Mouse (Mus musculus): ENCODE data around the gene Mettl23. TPM values are rescaled to one million over a fixed set of nuclear protein-coding genes. Genes with fewer than 3 reads are reported as not detected.

The Mettl23 gene
- polyA plus RNA-seq, 1 experiment from 2014 or later: 61.2 TPM

- Histone ChIP-seq H3K9me3 (ENCODE audit: control insufficient read depth, low read length) (no peaks in the 10 kb centered on the region), H3K36me3 (ENCODE audit: control insufficient read depth, insufficient read depth, low read length) (0 out of 2 replicates have a peak, but pooled peaks cover 3% of the 10 kb centered on the region), H3K4me2 (ENCODE audit: low read depth) (no peak overlapping the region), H3K9ac (ENCODE audit: low read length) (no peak overlapping the region), H3K27me3 (ENCODE audit: control insufficient read depth, insufficient read depth, low read length) (no peaks in the 10 kb centered on the region), H3K27ac (ENCODE audit: low read depth, low read length) (no peak overlapping the region), H3K4me3 (ENCODE audit: low read depth, low read length) (no peak overlapping the region), H3K4me1 (ENCODE audit: control insufficient read depth, insufficient read depth, low read length) (no peaks in the 10 kb centered on the region)
- ATAC-seq (ENCODE audit: insufficient read depth, low FRiP score, low TSS enrichment) (no peak), DNase-seq (ENCODE audit: low spot score) (no peak)
- 90% methylated on average over 8 of the region's 8 CpGs for WGBS
These were observed 35.4 kb downstream of the Mettl23 start for GRCm38 (mm10) chr11:116878454-116878853.

- no peaks in the 10 kb centered on the region for H3K36me3 ChIP-seq (ENCODE audit: control insufficient read depth, insufficient read depth, low read length)
- no peaks in the 10 kb centered on the region for H3K9me3 ChIP-seq (ENCODE audit: control insufficient read depth, low read length)
- H3K4me3 ChIP-seq (ENCODE audit: low read depth, low read length): no peak overlapping the region
- H3K27me3 ChIP-seq (ENCODE audit: control insufficient read depth, insufficient read depth, low read length): no peaks in the 10 kb centered on the region
- no peak for DNase-seq (ENCODE audit: low spot score)
- H3K4me1 ChIP-seq (ENCODE audit: control insufficient read depth, insufficient read depth, low read length): no peaks in the 10 kb centered on the region
- H3K9ac ChIP-seq (ENCODE audit: low read length): no peak overlapping the region
- no peak for ATAC-seq (ENCODE audit: insufficient read depth, low FRiP score, low TSS enrichment)
- H3K27ac ChIP-seq (ENCODE audit: low read depth, low read length): no peak overlapping the region
- WGBS: 64% methylated on average over 7 of the region's 7 CpGs
- H3K4me2 ChIP-seq (ENCODE audit: low read depth): no peak overlapping the region
These were observed 37.8 kb downstream of the Mettl23 start for GRCm38 (mm10) chr11:116880839-116881238.

- ATAC-seq (ENCODE audit: insufficient read depth, low FRiP score, low TSS enrichment) (no peak), DNase-seq (ENCODE audit: low spot score) (no peak)
- H3K9me3 ChIP-seq (ENCODE audit: control insufficient read depth, low read length): no peaks in the 10 kb centered on the region
- 73% methylated on average over 5 of the region's 5 CpGs for WGBS
- H3K27me3 ChIP-seq (ENCODE audit: control insufficient read depth, insufficient read depth, low read length): no peaks in the 10 kb centered on the region
- H3K27ac ChIP-seq (ENCODE audit: low read depth, low read length): no peak overlapping the region
- H3K4me3 ChIP-seq (ENCODE audit: low read depth, low read length): no peak overlapping the region
- no peak overlapping the region for H3K9ac ChIP-seq (ENCODE audit: low read length)
- no peak overlapping the region for H3K4me2 ChIP-seq (ENCODE audit: low read depth)
- no peaks in the 10 kb centered on the region for H3K36me3 ChIP-seq (ENCODE audit: control insufficient read depth, insufficient read depth, low read length)
- H3K4me1 ChIP-seq (ENCODE audit: control insufficient read depth, insufficient read depth, low read length): no peaks in the 10 kb centered on the region
These were observed 38.4 kb downstream of the Mettl23 start for GRCm38 (mm10) chr11:116881440-116881839.

- no peaks in the 10 kb centered on the region for H3K36me3 ChIP-seq (ENCODE audit: control insufficient read depth, insufficient read depth, low read length)
- no peak overlapping the region for H3K9ac ChIP-seq (ENCODE audit: low read length)
- H3K4me3 ChIP-seq (ENCODE audit: low read depth, low read length): no peak overlapping the region
- H3K9me3 ChIP-seq (ENCODE audit: control insufficient read depth, low read length): no peaks in the 10 kb centered on the region
- WGBS: 80% methylated on average over 10 of the region's 10 CpGs
- no peaks in the 10 kb centered on the region for H3K4me1 ChIP-seq (ENCODE audit: control insufficient read depth, insufficient read depth, low read length)
- no peak overlapping the region for H3K27ac ChIP-seq (ENCODE audit: low read depth, low read length)
- no peak for DNase-seq (ENCODE audit: low spot score)
- ATAC-seq (ENCODE audit: insufficient read depth, low FRiP score, low TSS enrichment): no peak
- no peaks in the 10 kb centered on the region for H3K27me3 ChIP-seq (ENCODE audit: control insufficient read depth, insufficient read depth, low read length)
- no peak overlapping the region for H3K4me2 ChIP-seq (ENCODE audit: low read depth)
These were observed 39.4 kb downstream of the Mettl23 start for GRCm38 (mm10) chr11:116882446-116882845.

GRCm38 (mm10) chr11:116884061-116884460 lies 41.0 kb downstream of the Mettl23 start:
- Histone ChIP-seq H3K36me3 (ENCODE audit: control insufficient read depth, insufficient read depth, low read length) (no peaks in the 10 kb centered on the region), H3K4me1 (ENCODE audit: control insufficient read depth, insufficient read depth, low read length) (no peaks in the 10 kb centered on the region), H3K9ac (ENCODE audit: low read length) (no peak overlapping the region), H3K4me2 (ENCODE audit: low read depth) (no peak overlapping the region), H3K27ac (ENCODE audit: low read depth, low read length) (no peak overlapping the region), H3K27me3 (ENCODE audit: control insufficient read depth, insufficient read depth, low read length) (no peaks in the 10 kb centered on the region), H3K9me3 (ENCODE audit: control insufficient read depth, low read length) (no peaks in the 10 kb centered on the region), H3K4me3 (ENCODE audit: low read depth, low read length) (no peak overlapping the region)
- DNase-seq (ENCODE audit: low spot score): no peak
- 87% methylated on average over 6 of the region's 6 CpGs for WGBS
- no peak for ATAC-seq (ENCODE audit: insufficient read depth, low FRiP score, low TSS enrichment)

- H3K9ac ChIP-seq (ENCODE audit: low read length): no peak overlapping the region
- ATAC-seq (ENCODE audit: insufficient read depth, low FRiP score, low TSS enrichment): no peak
These were observed 42.4 kb downstream of the Mettl23 start for GRCm38 (mm10) chr11:116885275-116886151.

GRCm38 (mm10) chr11:116887136-116887535 lies 44.1 kb downstream of the Mettl23 start:
- WGBS: 46% methylated on average over 5 of the region's 5 CpGs
- Histone ChIP-seq H3K36me3 (ENCODE audit: control insufficient read depth, insufficient read depth, low read length) (no peaks in the 10 kb centered on the region), H3K9ac (ENCODE audit: low read length) (no peak overlapping the region), H3K4me1 (ENCODE audit: control insufficient read depth, insufficient read depth, low read length) (no peaks in the 10 kb centered on the region), H3K27ac (ENCODE audit: low read depth, low read length) (no peak overlapping the region), H3K4me2 (ENCODE audit: low read depth) (no peak overlapping the region), H3K27me3 (ENCODE audit: control insufficient read depth, insufficient read depth, low read length) (no peaks in the 10 kb centered on the region), H3K4me3 (ENCODE audit: low read depth, low read length) (no peak overlapping the region), H3K9me3 (ENCODE audit: control insufficient read depth, low read length) (no peaks in the 10 kb centered on the region)
- no peak for DNase-seq (ENCODE audit: low spot score)
- no peak for ATAC-seq (ENCODE audit: insufficient read depth, low FRiP score, low TSS enrichment)

More at GRCm38 (mm10) chr11:116885275-116886151, 42.4 kb downstream of the Mettl23 start:
- WGBS: 4% methylated on average over 23 of the region's 28 CpGs
- H3K36me3 ChIP-seq (ENCODE audit: control insufficient read depth, insufficient read depth, low read length): no peaks in the 10 kb centered on the region
- no peak overlapping the region for H3K27ac ChIP-seq (ENCODE audit: low read depth, low read length)
- no peaks in the 10 kb centered on the region for H3K27me3 ChIP-seq (ENCODE audit: control insufficient read depth, insufficient read depth, low read length)
- peak overlapping the region; percentile 0 for H3K4me2 ChIP-seq (ENCODE audit: low read depth)
- no peaks in the 10 kb centered on the region for H3K9me3 ChIP-seq (ENCODE audit: control insufficient read depth, low read length)
- H3K4me3 ChIP-seq (ENCODE audit: low read depth, low read length): no peak overlapping the region
- H3K4me1 ChIP-seq (ENCODE audit: control insufficient read depth, insufficient read depth, low read length): no peaks in the 10 kb centered on the region
- peak; percentile 90 for DNase-seq (ENCODE audit: low spot score)

GRCm38 (mm10) chr11:116893532-116894442 lies 50.7 kb downstream of the Mettl23 start:
- no peak overlapping the region for H3K9ac ChIP-seq (ENCODE audit: low read length)
- DNase-seq (ENCODE audit: low spot score): no peak
- no peak for ATAC-seq (ENCODE audit: insufficient read depth, low FRiP score, low TSS enrichment)
- WGBS: 75% methylated on average over 19 of the region's 19 CpGs
- no peaks in the 10 kb centered on the region for H3K4me1 ChIP-seq (ENCODE audit: control insufficient read depth, insufficient read depth, low read length)
- no peaks in the 10 kb centered on the region for H3K27me3 ChIP-seq (ENCODE audit: control insufficient read depth, insufficient read depth, low read length)
- H3K4me3 ChIP-seq (ENCODE audit: low read depth, low read length): no peak overlapping the region
- H3K9me3 ChIP-seq (ENCODE audit: control insufficient read depth, low read length): no peaks in the 10 kb centered on the region
- H3K27ac ChIP-seq (ENCODE audit: low read depth, low read length): no peak overlapping the region
- no peaks in the 10 kb centered on the region for H3K36me3 ChIP-seq (ENCODE audit: control insufficient read depth, insufficient read depth, low read length)
- no peak overlapping the region for H3K4me2 ChIP-seq (ENCODE audit: low read depth)
